Mouse (Mus musculus) T-cell, adult 2 months (primary cell): ENCODE results near the gene Stat2.
"Not testable (repeated sequence)": the region's sequence is repeated elsewhere in the genome, so short reads cannot be mapped to it uniquely, and the experiment has no call there.

Experiments
- DNase-seq: peaks from one replicate; pipeline ENCODE4 v3.0.0; 2022; ENCODE audit warnings: low spot score

Stat2 gene

DNA sequence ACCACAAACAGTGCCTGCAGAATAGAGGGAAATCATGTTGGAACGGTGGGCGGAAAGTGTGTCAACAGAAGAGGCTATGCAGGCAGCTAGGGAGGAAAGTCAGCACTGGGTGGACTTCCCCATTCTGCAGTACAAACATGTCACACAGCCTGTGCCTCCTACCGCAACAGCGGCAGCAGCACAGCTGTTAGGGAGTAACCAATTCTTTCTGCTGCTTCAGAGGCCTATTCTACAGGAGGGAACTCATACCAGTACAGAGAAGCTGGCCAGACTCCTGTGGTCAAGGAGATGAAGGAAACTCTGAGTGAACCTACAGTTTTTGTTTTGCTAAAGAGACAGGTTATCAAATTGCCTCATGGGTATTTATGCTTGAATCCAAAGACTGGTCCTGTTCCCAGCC, 11.4 kb upstream of the Stat2 start:
- DNase-seq = no peak

- DNase-seq = no peak
Observed at GRCm38 (mm10) chr10:128259946-128260345, 10.4 kb upstream of the Stat2 start.

DNA sequence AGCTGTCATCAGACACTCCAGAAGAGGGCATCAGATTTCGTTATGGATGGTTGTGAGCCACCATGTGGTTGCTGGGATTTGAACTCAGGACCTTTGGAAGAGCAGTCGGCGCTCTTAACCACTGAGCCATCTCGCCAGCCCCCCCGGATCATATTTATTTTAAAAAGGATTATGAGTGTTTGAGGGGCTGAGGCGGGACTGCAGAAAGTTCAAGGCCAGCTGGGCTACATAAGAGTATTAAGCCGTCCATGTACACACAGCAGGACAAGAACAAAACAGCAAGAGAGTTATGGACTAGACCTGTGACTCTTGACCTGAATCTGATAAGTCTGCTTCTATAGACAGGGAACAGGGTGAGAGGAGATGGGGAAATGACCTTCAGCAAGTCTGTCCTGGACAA, 10.0 kb upstream of the Stat2 start:
- not testable (repeated sequence) for DNase-seq

DNA sequence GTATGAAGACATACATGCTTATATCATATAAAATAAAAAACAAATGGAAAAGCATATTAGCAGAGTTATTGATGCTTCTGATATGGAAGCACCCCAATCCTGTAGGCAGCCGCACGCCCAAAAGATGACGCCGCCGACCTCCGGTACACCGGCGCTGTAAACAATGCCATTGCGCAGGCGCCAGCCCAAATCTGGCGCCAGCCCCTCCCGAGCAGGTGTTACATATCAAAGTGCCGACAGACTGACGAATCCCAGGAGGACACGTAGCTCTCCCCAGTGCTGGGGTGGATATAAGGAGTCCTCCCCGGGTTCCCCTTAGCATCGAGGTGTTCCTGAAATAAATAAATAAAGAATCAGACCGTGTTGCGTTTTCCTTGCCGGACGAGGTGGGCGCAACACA, 8.1 kb upstream of the Stat2 start:
- no peak for DNase-seq

GRCm38 (mm10) chr10:128263393-128264310, 6.7 kb upstream of the Stat2 start:
- no peak for DNase-seq

GRCm38 (mm10) chr10:128268371-128268770, 2.0 kb upstream of the Stat2 start, which contains the start of gene Apof:
TSS of gene Apof (plus strand) at chr10:128268671.
- DNase-seq = no peak

DNA sequence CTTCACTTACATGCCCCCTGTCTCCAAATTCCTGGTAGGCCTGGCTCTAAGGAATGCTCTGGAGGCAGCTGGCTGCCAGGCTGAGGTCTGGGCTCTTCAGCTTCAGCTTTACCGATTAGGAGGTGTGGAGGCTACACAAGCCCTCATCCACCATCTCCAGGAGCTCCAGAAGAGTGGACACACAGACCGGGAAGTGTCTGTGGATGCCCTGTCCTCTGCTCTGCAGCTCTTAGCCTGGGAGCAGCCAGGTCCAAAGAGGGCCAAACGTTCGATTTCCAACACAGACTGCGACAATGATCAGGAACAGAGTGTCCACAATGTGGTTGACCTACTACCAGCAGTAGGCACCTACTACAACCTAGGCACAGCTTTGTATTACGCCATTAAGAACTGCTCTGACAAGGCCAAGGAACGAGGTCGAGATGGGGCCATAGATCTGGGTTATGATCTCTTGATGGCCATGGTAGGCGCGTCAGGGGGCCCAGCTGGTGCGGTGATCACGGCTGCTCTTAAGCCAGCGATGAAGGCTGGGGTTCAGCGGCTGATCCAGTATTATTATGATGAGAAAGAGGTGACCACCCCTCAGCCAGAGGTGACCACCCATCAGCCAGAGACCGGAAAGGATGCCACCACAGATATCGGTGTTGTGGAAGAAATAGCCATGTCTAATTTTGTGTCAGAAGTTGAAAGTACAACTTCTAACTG, 1.0 kb upstream of the Stat2 start:
- no peak for DNase-seq

DNA sequence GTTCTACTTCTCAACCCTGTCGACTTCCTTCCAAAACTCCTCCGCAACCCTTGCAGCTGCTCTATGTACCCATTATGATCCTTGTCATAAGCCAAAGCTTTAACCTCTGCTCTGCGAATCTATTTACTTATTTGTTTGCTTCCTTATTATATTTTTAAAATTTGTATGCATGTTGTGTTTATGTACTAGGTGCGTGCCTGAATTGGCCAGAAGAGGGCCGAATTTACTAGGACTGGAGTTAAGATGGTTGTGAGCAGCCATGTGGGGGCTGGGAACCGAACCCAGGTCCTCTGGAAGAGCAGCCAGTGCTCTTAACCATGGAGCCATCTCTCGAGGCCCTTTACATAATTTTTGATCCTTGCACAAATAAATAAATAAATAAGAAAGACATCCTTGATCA, 507 bp downstream of the Stat2 start:
- DNase-seq = no peak

DNA sequence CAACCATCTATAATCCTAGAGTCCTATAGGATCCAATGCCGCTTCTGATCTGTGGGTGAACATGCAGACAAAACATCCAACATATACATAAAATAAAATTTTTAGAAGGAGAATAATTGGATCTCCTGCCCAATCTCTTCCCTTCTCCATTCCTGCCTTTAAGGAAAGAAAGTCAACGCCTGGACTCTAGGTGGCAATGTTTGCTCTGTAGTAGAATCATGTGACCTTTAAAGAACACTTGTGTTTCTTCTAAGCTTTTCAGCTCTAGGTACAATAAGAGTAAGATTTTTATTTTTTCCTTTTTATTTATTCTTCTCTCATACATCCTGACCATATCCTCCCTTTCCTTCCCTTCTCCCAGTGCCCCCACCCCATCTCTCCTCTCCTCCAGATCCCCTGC, 1.5 kb downstream of the Stat2 start:
- no peak for DNase-seq

DNA sequence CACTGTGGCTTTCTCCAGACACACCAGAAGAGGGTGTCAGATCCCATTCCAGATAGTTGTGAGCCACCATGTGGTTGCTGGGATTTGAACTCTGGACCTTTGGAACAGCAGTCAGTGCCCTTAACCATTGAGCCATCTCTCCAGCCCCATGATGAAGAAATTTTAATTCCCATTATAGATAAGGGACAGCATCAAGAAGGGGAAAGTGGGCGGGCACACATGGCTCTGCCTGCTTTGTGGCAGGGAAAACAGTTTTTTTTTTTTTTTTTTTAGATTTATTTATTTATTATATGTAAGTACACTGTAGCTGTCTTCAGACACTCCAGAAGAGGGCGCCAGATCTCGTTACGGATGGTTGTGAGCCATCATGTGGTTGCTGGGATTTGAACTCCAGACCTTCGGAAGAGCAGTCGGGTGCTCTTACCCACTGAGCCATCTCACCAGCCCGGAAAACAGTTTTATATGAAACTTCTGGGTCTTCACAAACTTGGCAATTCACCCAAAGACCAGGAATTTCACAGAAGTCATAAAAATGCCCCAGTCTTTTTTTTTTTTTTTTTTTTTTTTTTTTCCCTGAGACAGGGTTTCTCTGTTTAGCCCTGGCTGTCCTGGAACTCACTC, 2.6 kb downstream of the Stat2 start:
- DNase-seq = not testable (repeated sequence)

DNA sequence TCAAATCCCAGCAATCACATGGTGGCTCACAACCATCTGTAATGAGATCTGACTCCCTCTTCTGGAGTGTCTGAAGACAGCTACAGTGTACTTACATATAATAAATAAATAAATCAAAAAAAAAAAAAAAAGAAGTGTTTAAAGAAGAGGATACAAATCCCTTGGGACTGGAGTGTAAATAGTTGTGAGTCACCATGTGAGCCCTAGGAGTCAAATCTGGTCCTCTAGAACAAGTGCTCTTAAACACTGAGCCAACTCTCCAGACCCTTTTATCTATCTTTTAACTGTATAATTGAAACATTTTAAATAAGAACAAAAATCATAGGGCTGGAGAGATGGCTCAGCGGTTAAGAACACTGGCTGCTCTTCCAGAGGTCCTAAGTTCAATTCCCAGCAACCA, 5.0 kb downstream of the Stat2 start:
- not testable (repeated sequence) for DNase-seq

GRCm38 (mm10) chr10:128278158-128278557, 7.8 kb downstream of the Stat2 start:
- DNase-seq = no peak

GRCm38 (mm10) chr10:128280943-128281342, 10.6 kb downstream of the Stat2 start:
- DNase-seq = no peak

GRCm38 (mm10) chr10:128281682-128282081, 11.3 kb downstream of the Stat2 start:
- DNase-seq = no peak

DNA sequence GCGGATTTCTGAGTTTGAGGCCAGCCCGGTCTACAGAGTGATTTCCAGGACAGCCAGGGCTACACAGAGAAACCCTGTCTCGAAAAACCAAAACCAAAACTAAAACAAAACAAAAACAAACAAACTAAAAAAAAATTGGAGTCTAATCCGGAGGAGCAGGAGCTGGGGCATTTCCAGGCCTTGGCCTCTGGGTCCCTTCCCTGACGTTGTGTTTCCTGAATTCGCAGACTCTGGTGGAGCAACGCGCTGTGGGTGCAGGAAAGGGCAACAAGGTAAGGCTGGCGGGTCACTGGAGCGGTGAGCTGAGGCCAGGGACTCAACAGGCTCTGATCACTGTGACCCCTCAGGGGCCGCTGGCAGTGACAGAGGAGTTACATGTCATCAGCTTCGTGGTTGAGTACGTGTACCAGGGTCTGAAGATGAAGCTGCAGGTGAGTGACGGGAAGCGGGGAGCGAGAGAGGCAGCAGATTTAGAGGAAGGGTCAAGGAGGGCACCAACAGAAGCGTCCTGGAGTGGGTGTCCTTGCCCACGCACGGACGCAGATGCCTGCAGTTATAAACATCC, 12.6 kb downstream of the Stat2 start:
- no peak for DNase-seq

- peak; percentile 53 for DNase-seq
Observed at GRCm38 (mm10) chr10:128283604-128284579, 13.5 kb downstream of the Stat2 start.

- not testable (repeated sequence) for DNase-seq
Observed at GRCm38 (mm10) chr10:128290594-128290993, 20.2 kb downstream of the Stat2 start.

DNA sequence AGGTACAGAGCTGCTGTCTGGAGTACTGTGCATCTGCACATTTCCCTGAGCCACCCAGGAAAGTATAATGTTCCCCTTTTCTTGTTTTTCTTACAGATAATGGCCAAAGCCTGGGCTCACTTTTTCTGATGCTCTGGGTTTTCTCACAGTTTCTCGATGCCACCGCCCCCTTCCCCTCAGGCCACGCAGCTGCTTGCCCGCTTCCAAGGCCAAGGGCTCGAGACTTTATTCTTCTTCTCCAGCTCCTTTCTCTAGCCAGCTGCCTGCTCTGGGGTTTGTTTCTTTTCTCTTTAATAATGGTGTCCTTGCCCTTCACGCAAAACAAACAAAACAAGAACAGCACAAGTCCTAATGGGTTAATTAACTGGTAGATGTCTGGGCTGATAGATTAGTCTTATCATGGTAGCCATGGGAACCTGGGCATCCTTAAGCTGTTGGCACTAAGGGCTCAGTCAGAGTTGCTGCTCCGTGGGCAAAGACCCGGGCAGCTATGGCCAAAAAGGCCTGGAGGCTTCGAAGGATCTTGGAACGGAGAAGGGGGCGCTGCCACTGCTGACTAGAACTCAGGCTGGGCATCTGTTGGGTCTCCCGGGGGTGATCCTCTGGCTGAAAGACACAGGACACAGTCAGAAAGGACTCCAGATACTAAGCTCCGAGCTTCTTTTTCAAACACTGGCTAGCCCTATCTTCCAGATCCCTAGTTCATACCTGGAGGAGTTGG, 26.2 kb downstream of the Stat2 start:
- no peak for DNase-seq

DNA sequence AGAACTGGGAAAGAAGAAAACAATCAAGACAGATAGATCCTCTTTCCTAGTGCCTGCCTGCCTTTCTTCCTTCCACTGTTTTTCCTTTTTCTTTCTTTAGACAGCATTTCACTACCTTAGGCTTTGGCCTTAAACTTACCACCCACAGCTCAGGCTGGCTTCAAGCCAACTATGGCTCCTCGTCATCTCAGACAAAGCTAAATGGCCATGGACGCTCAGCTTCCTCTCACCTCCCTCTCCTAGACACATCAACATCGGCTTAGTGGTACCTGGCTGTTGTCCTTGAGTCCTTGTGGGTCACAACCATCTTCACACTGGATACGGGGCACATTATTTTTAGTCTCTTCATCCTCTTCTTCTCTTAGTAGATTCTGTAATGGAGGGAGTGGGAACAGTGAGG, 26.9 kb downstream of the Stat2 start:
- no peak for DNase-seq

DNA sequence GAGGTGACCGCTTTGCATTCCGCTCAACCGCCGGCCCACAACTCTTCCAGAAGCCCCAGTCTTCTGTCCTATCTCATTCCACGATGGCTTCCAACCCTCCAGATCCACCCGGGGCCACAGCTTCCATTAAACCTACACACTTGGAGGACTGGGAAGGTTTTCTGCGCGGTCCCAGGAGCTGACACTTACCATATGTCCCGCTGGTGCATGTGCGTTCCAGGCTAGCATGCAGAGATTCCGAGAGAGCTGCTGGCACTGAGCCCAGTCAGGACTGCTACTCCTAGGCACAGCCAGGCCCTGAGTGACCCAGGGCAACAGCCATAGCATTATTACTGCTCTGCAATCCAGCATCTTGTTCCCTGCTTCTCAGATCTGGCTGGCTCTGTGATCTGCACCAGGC, 27.3 kb downstream of the Stat2 start:
- DNase-seq = no peak

DNA sequence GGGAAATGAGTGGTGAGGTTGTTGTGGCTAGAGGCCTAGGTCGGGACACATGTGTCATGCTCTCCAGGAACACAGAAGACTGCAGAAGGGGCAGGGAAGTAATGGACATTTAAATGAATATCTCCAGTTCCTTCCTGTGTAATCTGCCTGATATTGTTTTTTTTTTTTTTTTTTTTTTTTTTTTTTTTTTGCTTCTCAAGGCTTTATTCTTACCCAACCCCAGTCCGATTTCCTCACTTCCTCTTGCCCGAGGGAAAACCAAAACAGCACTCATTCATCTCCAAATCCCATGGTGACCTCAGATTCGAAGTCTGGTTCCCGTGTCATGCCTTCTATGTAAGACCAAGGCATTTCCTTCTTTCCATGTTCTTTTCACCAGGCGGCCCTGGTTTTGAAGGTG, 27.9 kb downstream of the Stat2 start:
- DNase-seq = no peak
